Mouse (Mus musculus) left cerebral cortex, adult 9 months (tissue): ENCODE data around the gene Psip1.
"Not testable (repeated sequence)": the region's sequence is repeated elsewhere in the genome, so short reads cannot be mapped to it uniquely, and the experiment has no call there.

Experiments
- DNase-seq, 2 experiments: peaks; one replicate each; pipeline ENCODE4 v3.0.0; 2022; ENCODE audit warnings: low spot score in 2 of 2

The Psip1 gene

GRCm38 (mm10) chr4:83486117-83486901, at the start of gene Psip1:
Psip1 (minus strand) TSS chr4:83486459.
- peak; percentile 63 to 87 for DNase-seq

- no peak for DNase-seq
These were observed 47.8 kb upstream of the Psip1 start for GRCm38 (mm10) chr4:83534024-83534423.

GRCm38 (mm10) chr4:83533168-83533911, 47.1 kb upstream of the Psip1 start:
- no peak for DNase-seq

- DNase-seq: not testable (repeated sequence)
These were observed 43.8 kb upstream of the Psip1 start for GRCm38 (mm10) chr4:83530060-83530459.

- DNase-seq: no peak
These were observed 41.7 kb upstream of the Psip1 start for GRCm38 (mm10) chr4:83527921-83528320.

GRCm38 (mm10) chr4:83526988-83527334, 40.7 kb upstream of the Psip1 start:
- DNase-seq: no peak

GRCm38 (mm10) chr4:83526270-83526987, 40.2 kb upstream of the Psip1 start:
- no peak for DNase-seq

GRCm38 (mm10) chr4:83525690-83526055, 39.4 kb upstream of the Psip1 start:
- no peak for DNase-seq

GRCm38 (mm10) chr4:83524843-83525689, 38.8 kb upstream of the Psip1 start, which contains the start of gene Ccdc171:
Ccdc171 (plus strand) TSS chr4:83525545.
- DNase-seq: peak; percentile 74 to 90

GRCm38 (mm10) chr4:83524456-83524842, 38.2 kb upstream of the Psip1 start:
- DNase-seq: no peak

GRCm38 (mm10) chr4:83522066-83522465, 35.8 kb upstream of the Psip1 start:
- no peak for DNase-seq

GRCm38 (mm10) chr4:83520308-83520707, 34.0 kb upstream of the Psip1 start:
- DNase-seq: no peak

- no peak for DNase-seq
These were observed 33.5 kb upstream of the Psip1 start for GRCm38 (mm10) chr4:83519807-83520206.

- DNase-seq: no peak
These were observed 32.9 kb upstream of the Psip1 start for GRCm38 (mm10) chr4:83519148-83519547.

- DNase-seq: not testable (repeated sequence)
These were observed 29.9 kb upstream of the Psip1 start for GRCm38 (mm10) chr4:83516144-83516543.

- no peak for DNase-seq
These were observed 28.9 kb upstream of the Psip1 start for GRCm38 (mm10) chr4:83514976-83515669.

GRCm38 (mm10) chr4:83514183-83514582, 27.9 kb upstream of the Psip1 start:
- no peak for DNase-seq

- DNase-seq: no peak
These were observed 26.4 kb upstream of the Psip1 start for GRCm38 (mm10) chr4:83512644-83513043.

- no peak for DNase-seq
These were observed 26.0 kb upstream of the Psip1 start for GRCm38 (mm10) chr4:83512217-83512616.

GRCm38 (mm10) chr4:83511083-83511482, 24.8 kb upstream of the Psip1 start:
- no peak for DNase-seq

- no peak for DNase-seq
These were observed 23.3 kb upstream of the Psip1 start for GRCm38 (mm10) chr4:83509600-83509999.
